Mouse (Mus musculus) T-helper 17 cell (primary cell): ENCODE data around the gene Prkaa1.

ENCODE experiments used
- in situ Hi-C, 2 experiments: fragments of 300-600 bp; cut with MboI, MseI; formaldehyde crosslinking; loops; 1 replicate in 1 of 2; 2 replicates in 1 of 2; pipeline ENCODE4 v1.15.1; 2025; ENCODE audit warnings: high pct_unique_total_duplicates in 2 of 2

Gene Prkaa1

GRCm38 (mm10) chr15:5230746-5231145 lies 87.1 kb downstream of the Prkaa1 start:
- in situ Hi-C loops, result loop anchor here (10.0 to 25.0 kb wide), 3 partner anchors 282 to 974 kb away; no protein-coding TSS in a partner anchor
